Mouse (Mus musculus) myocyte (in vitro differentiated cells): ENCODE results near the gene Kansl1l. TPM values are rescaled to one million over a fixed set of nuclear protein-coding genes. Genes with fewer than 3 reads are reported as not detected.

ENCODE experiments used
- H3K27me3 ChIP-seq: one replicate; pipeline ENCODE4 v1.6.1; 2011; ENCODE audit not compliant: control insufficient read depth, insufficient read depth, insufficient read length
- H3K36me3 ChIP-seq: one replicate; pipeline ENCODE4 v1.6.1; 2011; ENCODE audit not compliant: control insufficient read depth, insufficient read depth
- H3K4me2 ChIP-seq: one replicate; pipeline ENCODE4 v1.6.1; 2011; ENCODE audit warnings: low read depth, control low read depth
- H3K4me3 ChIP-seq: one replicate; pipeline ENCODE4 v1.5.1; 2011; ENCODE audit warnings: mild to moderate bottlenecking, control low read depth, moderate library complexity
- H3K79me2 ChIP-seq: one replicate; pipeline ENCODE4 v1.6.1; 2011; ENCODE audit not compliant: control insufficient read depth, insufficient read depth
- H3ac ChIP-seq: one replicate; pipeline ENCODE4 v1.6.1; 2011; ENCODE audit not compliant: control insufficient read depth, insufficient read length
- CEBPB ChIP-seq: IDR thresholded peaks from 2 replicates; pipeline ENCODE4 v1.6.1; 2011; ENCODE audit warnings: mild to moderate bottlenecking, moderate library complexity; ENCODE audit not compliant: poor library complexity, insufficient read depth, severe bottlenecking
- E2F4 ChIP-seq: IDR thresholded peaks from one replicate; pipeline ENCODE4 v1.6.1; 2011; ENCODE audit warnings: mild to moderate bottlenecking, control low read depth, moderate library complexity; ENCODE audit not compliant: insufficient read depth
- MAX ChIP-seq: IDR thresholded peaks from one replicate; pipeline ENCODE4 v1.6.1; 2011; ENCODE audit warnings: low read depth, mild to moderate bottlenecking, control low read depth
- MYOD1 ChIP-seq, 3 experiments: IDR thresholded peaks; one replicate each; pipeline ENCODE4 v1.6.1; 2011; ENCODE audit warnings: control low read depth in 2 of 3, low read depth in 2 of 3, mild to moderate bottlenecking in 2 of 3, moderate library complexity in 1 of 3; ENCODE audit not compliant: insufficient read length in 2 of 3, control insufficient read depth in 1 of 3
- MYOG ChIP-seq, 3 experiments: IDR thresholded peaks; one replicate each; pipeline ENCODE4 v1.6.1; 2011; ENCODE audit warnings: control low read depth in 2 of 3, low read depth in 2 of 3, mild to moderate bottlenecking in 2 of 3; ENCODE audit not compliant: insufficient read length in 2 of 3, control insufficient read depth in 1 of 3, insufficient read depth in 1 of 3
- POLR2A ChIP-seq: IDR thresholded peaks from one replicate; pipeline ENCODE4 v1.6.1; 2011; ENCODE audit warnings: low read depth, mild to moderate bottlenecking, control low read depth, moderate library complexity; ENCODE audit not compliant: insufficient read length
- POLR2AphosphoS2 ChIP-seq: IDR thresholded peaks from one replicate; pipeline ENCODE4 v1.6.1; 2011; ENCODE audit warnings: low read depth, control low read depth; ENCODE audit not compliant: insufficient read length
- REST ChIP-seq: IDR thresholded peaks from one replicate; pipeline ENCODE4 v1.6.1; 2011; ENCODE audit warnings: mild to moderate bottlenecking, control low read depth, moderate library complexity; ENCODE audit not compliant: insufficient read depth, insufficient read length
- SRF ChIP-seq: IDR thresholded peaks from one replicate; pipeline ENCODE4 v1.6.1; 2011; ENCODE audit warnings: low read depth; ENCODE audit not compliant: control insufficient read depth, insufficient read length
- TCF12 ChIP-seq: IDR thresholded peaks from one replicate; pipeline ENCODE4 v1.6.1; 2011; ENCODE audit warnings: mild to moderate bottlenecking, control low read depth; ENCODE audit not compliant: poor library complexity, insufficient read depth, severe bottlenecking
- TCF3 ChIP-seq: IDR thresholded peaks from one replicate; pipeline ENCODE4 v1.6.1; 2011; ENCODE audit warnings: low read depth, control low read depth; ENCODE audit not compliant: insufficient read length
- USF1 ChIP-seq: IDR thresholded peaks from one replicate; pipeline ENCODE4 v1.6.1; 2011; ENCODE audit warnings: low read depth, mild to moderate bottlenecking, control low read depth, moderate library complexity
- polyA plus RNA-seq: library from polyadenylated mRNA; unstranded; fragments of >200 nt; fragmentation: generic; extraction: Trizol; gene quantifications from one replicate; pipeline ENCODE4 v1.2.1, GENCODE M21; 2012; ENCODE audit warnings: missing spikeins

Gene Kansl1l
- polyA plus RNA-seq, 1 experiment = 4.4 TPM

DNA sequence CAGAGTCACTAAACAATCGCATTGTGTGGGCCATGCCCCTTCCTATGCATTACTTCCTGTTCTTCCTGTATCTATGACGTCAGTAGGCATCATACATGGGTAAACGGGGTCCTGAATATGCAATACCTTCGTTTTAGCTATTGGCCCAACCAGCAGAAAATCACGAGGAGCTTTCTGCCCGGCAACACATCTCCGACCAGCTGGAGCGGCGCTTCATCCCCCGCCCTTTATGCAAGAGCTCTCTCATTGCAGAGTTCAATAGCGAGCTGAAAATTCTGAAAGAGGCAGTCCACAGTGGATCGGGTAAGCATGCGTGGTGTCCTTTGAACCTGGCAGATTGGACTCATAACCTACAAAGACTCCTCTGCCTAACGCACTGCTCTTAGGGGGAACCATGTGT, 139.4 kb downstream of the Kansl1l start:
- Histone ChIP-seq H3K4me3 (no peak overlapping the region), H3ac (no peak overlapping the region), H3K4me2 (no peak overlapping the region), H3K27me3 (peaks cover 16% of the 10 kb centered on the region), H3K36me3 (no peaks in the 10 kb centered on the region), H3K79me2 (no peaks in the 10 kb centered on the region)
- no peak for TF ChIP-seq REST
- no peak for TF ChIP-seq MAX
- TF ChIP-seq SRF = no peak
- no peak for TF ChIP-seq USF1
- TF ChIP-seq CEBPB = no peak
- no peak for TF ChIP-seq POLR2AphosphoS2
- no peak for TF ChIP-seq TCF3

DNA sequence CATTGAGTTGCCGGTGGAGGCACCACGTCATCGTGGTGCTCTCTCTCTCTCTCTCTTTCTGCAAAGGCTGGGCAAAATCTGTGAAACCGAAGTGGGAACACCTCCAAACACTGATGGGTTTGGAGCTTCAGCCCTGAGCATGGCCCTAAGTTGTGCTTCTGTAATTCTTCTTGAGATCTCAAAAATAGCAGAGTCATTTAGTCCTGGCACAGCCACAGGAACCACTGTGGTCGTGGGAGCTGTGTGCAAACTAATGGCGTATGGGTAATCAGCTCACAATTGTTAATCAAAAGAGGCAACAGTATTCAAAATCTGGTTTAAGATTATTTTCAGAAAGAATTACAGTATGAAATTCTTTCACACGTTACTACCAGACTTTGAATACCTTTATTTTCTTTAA, 144.6 kb downstream of the Kansl1l start:
- no peak overlapping the region for H3K4me2 ChIP-seq
- no peak overlapping the region for H3K4me3 ChIP-seq
- peaks cover 26% of the 10 kb centered on the region for H3K27me3 ChIP-seq
- TF ChIP-seq USF1 (no peak), MAX (no peak), REST (no peak), TCF3 (no peak), POLR2AphosphoS2 (no peak), POLR2A (no peak), E2F4 (no peak), MYOG (IDR thresholded peaks at IDR 0.05; ENCODE audit: control insufficient read depth in 1 of 3, insufficient read depth in 1 of 3, insufficient read length in 2 of 3, low read depth in 2 of 3) (no peak), MYOD1 (IDR thresholded peaks at IDR 0.05; ENCODE audit: control insufficient read depth in 1 of 3, insufficient read length in 2 of 3, low read depth in 2 of 3) (no peak), CEBPB (no peak), SRF (no peak), TCF12 (no peak)
- H3K79me2 ChIP-seq = no peaks in the 10 kb centered on the region
- H3K36me3 ChIP-seq = no peaks in the 10 kb centered on the region
- H3ac ChIP-seq = no peak overlapping the region

DNA sequence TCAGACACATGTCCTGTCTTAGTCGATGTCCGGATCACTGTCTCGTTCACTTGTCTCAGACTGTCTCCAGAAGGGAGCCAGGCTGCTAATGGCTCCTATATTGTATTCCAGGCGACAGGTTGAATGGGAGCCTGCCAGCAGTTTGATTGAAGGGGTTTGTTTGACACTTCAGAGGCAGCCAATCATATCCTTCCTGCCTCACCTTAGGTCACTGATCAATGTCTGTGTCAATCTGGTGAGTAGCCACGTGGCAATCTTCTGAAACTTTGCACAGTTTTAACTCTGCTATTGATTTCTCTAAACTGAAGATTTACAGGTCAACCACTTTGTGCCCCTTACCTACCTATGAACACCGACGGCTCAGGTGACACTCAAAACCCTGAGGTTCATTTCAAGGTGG, 145.9 kb downstream of the Kansl1l start:
- H3K4me3 ChIP-seq = no peak overlapping the region
- no peaks in the 10 kb centered on the region for H3K79me2 ChIP-seq
- H3K36me3 ChIP-seq = no peaks in the 10 kb centered on the region
- TF ChIP-seq E2F4 (no peak), TCF12 (no peak), TCF3 (no peak), CEBPB (no peak), MAX (no peak), POLR2A (no peak), MYOG (IDR thresholded peaks at IDR 0.05; ENCODE audit: control insufficient read depth in 1 of 3, insufficient read depth in 1 of 3, insufficient read length in 2 of 3, low read depth in 2 of 3) (no peak), REST (no peak)
- peaks cover 26% of the 10 kb centered on the region for H3K27me3 ChIP-seq
- no peak overlapping the region for H3K4me2 ChIP-seq
- no peak overlapping the region for H3ac ChIP-seq

Other genes starting within 250 kb of the Kansl1l start
- gene Rpe, start 116.7 kb downstream of the Kansl1l start, polyA plus RNA-seq = 7.6 TPM
- 141 TPM for gene Acadl, start 45.7 kb upstream of the Kansl1l start, polyA plus RNA-seq
- gene Myl1, start 127.8 kb upstream of the Kansl1l start, polyA plus RNA-seq = 2,129 TPM
- 58.6 TPM for gene Lancl1, start 221.3 kb upstream of the Kansl1l start, polyA plus RNA-seq